Mouse (Mus musculus): ENCODE data around the gene Lcorl. TPM values are rescaled to one million over a fixed set of nuclear protein-coding genes. Genes with fewer than 3 reads are reported as not detected.

The Lcorl gene
- polyA plus RNA-seq, 1 experiment from 2014 or later, result 21.5 TPM

DNA sequence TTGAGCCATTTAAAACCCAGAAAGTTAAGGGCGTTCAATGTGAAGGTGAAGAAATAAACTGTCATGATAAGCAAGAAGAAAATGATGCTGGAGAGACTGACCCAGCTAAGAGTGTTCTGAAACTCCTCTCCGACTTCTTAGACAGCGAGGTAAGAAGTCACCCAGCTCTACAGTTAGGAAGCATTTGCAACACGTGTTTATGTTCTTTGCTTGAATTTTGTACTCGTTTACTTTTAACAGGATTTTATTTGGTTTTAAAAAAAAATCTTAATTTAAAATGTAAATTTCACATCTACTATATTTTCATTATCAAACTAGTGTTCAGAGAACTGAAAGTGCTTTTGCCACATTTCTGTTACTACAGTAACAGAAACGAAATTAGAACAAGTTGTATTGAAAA, 165.7 kb downstream of the Lcorl start:
- H3K4me1 ChIP-seq (replicated peaks; ENCODE audit: control insufficient read depth, insufficient read depth), result no peaks in the 10 kb centered on the region
- no peak overlapping the region for H3K4me2 ChIP-seq (replicated peaks; ENCODE audit: low read depth)
- H3K9me3 ChIP-seq (ENCODE audit: control insufficient read depth, low read length), result no peaks in the 10 kb centered on the region
- no peak for ATAC-seq (ENCODE audit: low FRiP score, low TSS enrichment)
- no peak overlapping the region for H3K27ac ChIP-seq (replicated peaks)
- WGBS, result 86% methylated on average over 6 of the region's 6 CpGs
- no peaks in the 10 kb centered on the region for H3K36me3 ChIP-seq (ENCODE audit: control insufficient read depth, insufficient read depth, low read length)
- no peak overlapping the region for H3K4me3 ChIP-seq (ENCODE audit: low read depth, low read length)
- TF ChIP-seq CTCF (IDR thresholded peaks at IDR 0.05; ENCODE audit: low read depth) (no peak), EP300 (optimal IDR thresholded peaks at IDR 0.05) (no peak)
- H3K9ac ChIP-seq (ENCODE audit: low read length), result no peak overlapping the region
- no peaks in the 10 kb centered on the region for H3K27me3 ChIP-seq (ENCODE audit: control insufficient read depth, insufficient read depth, low read length)
- DNase-seq (ENCODE audit: low spot score), result no peak

DNA sequence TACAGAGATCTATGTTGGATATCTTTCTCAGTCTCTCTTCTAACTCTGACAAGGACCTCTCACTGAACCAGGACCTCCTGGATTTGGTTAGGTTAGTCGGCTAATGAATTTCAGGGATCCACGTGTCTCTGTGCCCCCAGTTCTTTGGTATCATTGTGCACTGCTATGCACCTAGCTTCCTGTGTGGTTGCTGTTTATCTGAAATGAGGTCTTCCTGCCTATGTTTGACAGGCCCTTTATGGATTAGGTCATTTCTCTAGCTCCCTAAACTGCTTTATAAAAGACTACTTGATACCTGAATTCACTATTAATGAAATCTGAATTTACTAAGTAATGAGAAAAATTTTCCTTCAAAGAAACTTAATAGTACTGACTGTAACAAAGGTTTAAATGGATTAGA, 166.6 kb downstream of the Lcorl start:
- Histone ChIP-seq H3K9me3 (ENCODE audit: control insufficient read depth, low read length) (no peaks in the 10 kb centered on the region), H3K27me3 (ENCODE audit: control insufficient read depth, insufficient read depth, low read length) (no peaks in the 10 kb centered on the region), H3K4me2 (replicated peaks; ENCODE audit: low read depth) (no peak overlapping the region), H3K36me3 (ENCODE audit: control insufficient read depth, insufficient read depth, low read length) (no peaks in the 10 kb centered on the region), H3K4me3 (ENCODE audit: low read depth, low read length) (no peak overlapping the region), H3K4me1 (replicated peaks; ENCODE audit: control insufficient read depth, insufficient read depth) (no peaks in the 10 kb centered on the region), H3K27ac (replicated peaks) (no peak overlapping the region), H3K9ac (ENCODE audit: low read length) (no peak overlapping the region)
- TF ChIP-seq CTCF (IDR thresholded peaks at IDR 0.05; ENCODE audit: low read depth) (no peak), EP300 (optimal IDR thresholded peaks at IDR 0.05) (no peak)
- no peak for DNase-seq (ENCODE audit: low spot score)
- WGBS, result 68% methylated on average over 2 of the region's 2 CpGs
- ATAC-seq (ENCODE audit: low FRiP score, low TSS enrichment), result no peak

DNA sequence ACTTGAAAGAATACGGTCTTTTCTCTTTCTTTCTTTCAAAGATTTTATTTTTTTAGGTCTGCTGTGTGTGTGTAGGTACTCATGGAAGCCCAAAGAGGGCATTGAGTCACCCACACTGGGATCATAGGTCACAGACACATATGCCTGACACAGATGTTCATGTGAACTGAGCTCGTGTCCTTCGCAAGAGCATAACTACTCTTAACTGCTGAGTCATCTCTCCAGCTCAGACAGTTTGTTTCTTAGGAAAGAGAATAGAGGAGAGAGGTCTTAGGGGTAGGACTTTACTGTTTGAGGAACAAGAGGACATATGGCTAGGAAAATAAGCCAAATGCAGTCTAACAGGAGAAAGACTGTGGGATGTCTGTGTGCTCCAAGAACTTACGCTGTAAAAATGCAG, 168.3 kb downstream of the Lcorl start:
- Histone ChIP-seq H3K4me1 (replicated peaks; ENCODE audit: control insufficient read depth, insufficient read depth) (no peaks in the 10 kb centered on the region), H3K9ac (ENCODE audit: low read length) (no peak overlapping the region), H3K27ac (replicated peaks) (no peak overlapping the region), H3K9me3 (ENCODE audit: control insufficient read depth, low read length) (no peaks in the 10 kb centered on the region), H3K4me3 (ENCODE audit: low read depth, low read length) (no peak overlapping the region), H3K27me3 (ENCODE audit: control insufficient read depth, insufficient read depth, low read length) (no peaks in the 10 kb centered on the region), H3K36me3 (ENCODE audit: control insufficient read depth, insufficient read depth, low read length) (no peaks in the 10 kb centered on the region), H3K4me2 (replicated peaks; ENCODE audit: low read depth) (no peak overlapping the region)
- TF ChIP-seq EP300 (optimal IDR thresholded peaks at IDR 0.05) (no peak), CTCF (IDR thresholded peaks at IDR 0.05; ENCODE audit: low read depth) (no peak)
- ATAC-seq (ENCODE audit: low FRiP score, low TSS enrichment) (no peak), DNase-seq (ENCODE audit: low spot score) (no peak)
- WGBS, result 86% methylated on average over 4 of the region's 4 CpGs

DNA sequence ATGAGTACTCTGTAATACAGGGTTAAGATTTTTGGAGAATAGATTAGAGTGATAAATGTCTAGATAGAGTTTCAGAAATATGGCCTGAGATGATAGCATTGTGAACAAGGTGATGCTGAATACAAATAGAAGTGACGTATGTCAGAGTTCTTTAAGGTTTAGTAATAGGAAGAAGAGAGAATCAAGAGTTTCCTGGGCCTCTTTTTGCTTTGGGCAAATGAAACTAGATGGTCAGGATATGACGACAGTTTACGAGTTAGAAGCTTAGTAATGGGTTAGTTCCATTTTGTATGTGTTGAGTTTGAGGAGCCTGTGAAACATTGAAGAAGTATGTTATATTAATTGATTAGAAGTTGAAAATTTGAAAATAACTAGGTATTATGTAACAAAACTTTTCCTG, 171.2 kb downstream of the Lcorl start:
- ATAC-seq (ENCODE audit: low FRiP score, low TSS enrichment) (no peak), DNase-seq (ENCODE audit: low spot score) (no peak)
- TF ChIP-seq CTCF (IDR thresholded peaks at IDR 0.05; ENCODE audit: low read depth) (no peak), EP300 (optimal IDR thresholded peaks at IDR 0.05) (no peak)
- Histone ChIP-seq H3K36me3 (ENCODE audit: control insufficient read depth, insufficient read depth, low read length) (no peaks in the 10 kb centered on the region), H3K4me2 (replicated peaks; ENCODE audit: low read depth) (no peak overlapping the region), H3K9me3 (ENCODE audit: control insufficient read depth, low read length) (no peaks in the 10 kb centered on the region), H3K27ac (replicated peaks) (no peak overlapping the region), H3K27me3 (ENCODE audit: control insufficient read depth, insufficient read depth, low read length) (no peaks in the 10 kb centered on the region), H3K9ac (ENCODE audit: low read length) (no peak overlapping the region), H3K4me1 (replicated peaks; ENCODE audit: control insufficient read depth, insufficient read depth) (no peaks in the 10 kb centered on the region), H3K4me3 (ENCODE audit: low read depth, low read length) (no peak overlapping the region)
- 92% methylated on average over 3 of the region's 3 CpGs for WGBS

DNA sequence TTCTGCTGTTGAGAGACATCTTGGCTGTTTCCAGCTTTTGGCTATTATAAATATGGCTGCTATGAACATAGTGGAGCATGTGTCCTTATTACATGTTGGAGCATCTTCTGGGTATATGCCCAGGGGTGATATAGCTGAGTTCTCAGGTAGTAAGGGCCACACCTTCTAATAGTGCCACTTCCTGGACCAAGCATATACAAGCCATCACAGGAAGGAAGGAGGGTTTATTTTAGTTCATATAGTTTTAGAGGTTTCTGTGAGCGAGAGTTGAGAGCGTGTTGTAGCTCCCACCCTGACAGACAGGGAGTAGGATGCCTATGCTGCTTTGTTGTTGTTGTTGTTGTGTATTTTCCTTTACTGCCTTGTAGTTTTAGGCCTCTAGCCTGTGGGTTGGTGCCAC, 172.2 kb downstream of the Lcorl start:
- Histone ChIP-seq H3K36me3 (ENCODE audit: control insufficient read depth, insufficient read depth, low read length) (no peaks in the 10 kb centered on the region), H3K9ac (ENCODE audit: low read length) (no peak overlapping the region), H3K4me1 (replicated peaks; ENCODE audit: control insufficient read depth, insufficient read depth) (no peaks in the 10 kb centered on the region), H3K4me3 (ENCODE audit: low read depth, low read length) (no peak overlapping the region), H3K9me3 (ENCODE audit: control insufficient read depth, low read length) (no peaks in the 10 kb centered on the region), H3K27me3 (ENCODE audit: control insufficient read depth, insufficient read depth, low read length) (no peaks in the 10 kb centered on the region), H3K27ac (replicated peaks) (no peak overlapping the region), H3K4me2 (replicated peaks; ENCODE audit: low read depth) (no peak overlapping the region)
- no peak for DNase-seq (ENCODE audit: low spot score)
- TF ChIP-seq EP300 (optimal IDR thresholded peaks at IDR 0.05) (no peak), CTCF (IDR thresholded peaks at IDR 0.05; ENCODE audit: low read depth) (no peak)
- no peak for ATAC-seq (ENCODE audit: low FRiP score, low TSS enrichment)
- WGBS, result 100% methylated on average over 2 of the region's 2 CpGs

DNA sequence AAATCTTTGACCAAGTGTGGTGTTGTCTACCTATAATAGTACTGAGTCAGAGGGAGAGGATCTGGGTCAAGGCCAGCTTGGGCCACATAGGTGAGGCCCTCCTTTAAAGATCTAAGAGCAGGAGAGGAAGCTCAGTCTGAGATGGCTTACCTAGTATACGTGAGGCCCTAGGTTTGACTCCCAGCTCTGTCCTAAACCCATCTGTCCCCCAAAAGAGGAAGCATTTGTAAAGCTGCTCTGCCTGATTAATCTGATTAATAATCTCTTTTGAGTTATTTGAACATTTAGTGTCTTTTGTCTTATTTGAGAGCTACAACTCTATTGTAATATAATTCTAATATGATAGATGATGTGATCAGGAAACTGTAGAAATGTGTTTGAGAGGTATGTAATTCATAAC, 174.0 kb downstream of the Lcorl start:
- Histone ChIP-seq H3K27me3 (ENCODE audit: control insufficient read depth, insufficient read depth, low read length) (no peaks in the 10 kb centered on the region), H3K4me2 (replicated peaks; ENCODE audit: low read depth) (no peak overlapping the region), H3K36me3 (ENCODE audit: control insufficient read depth, insufficient read depth, low read length) (no peaks in the 10 kb centered on the region), H3K9me3 (ENCODE audit: control insufficient read depth, low read length) (no peaks in the 10 kb centered on the region), H3K9ac (ENCODE audit: low read length) (no peak overlapping the region), H3K4me3 (ENCODE audit: low read depth, low read length) (no peak overlapping the region), H3K27ac (replicated peaks) (no peak overlapping the region), H3K4me1 (replicated peaks; ENCODE audit: control insufficient read depth, insufficient read depth) (no peaks in the 10 kb centered on the region)
- DNase-seq (ENCODE audit: low spot score), result no peak
- no peak for ATAC-seq (ENCODE audit: low FRiP score, low TSS enrichment)
- 94% methylated on average over 1 of the region's 1 CpGs for WGBS
- no peak for TF ChIP-seq CTCF (IDR thresholded peaks at IDR 0.05; ENCODE audit: low read depth)
- no peak for TF ChIP-seq EP300 (optimal IDR thresholded peaks at IDR 0.05)
